Comparison of ENCODE assay signal across 10 mouse cellular contexts in genomic region chr1:37491672-37492071, GRCm38 (mm10). TPM values are rescaled to one million over a fixed set of nuclear protein-coding genes. Genes with fewer than 3 reads are reported as not detected.
A peak's percentile ranks its signal among the peaks of the same experiment; 100 is the strongest.
DNase-seq lines count a peak whose midpoint lies in the region; ATAC-seq lines count a peak whose summit lies in the region.
"Had no signal": no experiment of that assay in that cellular context is flagged by ENCODE, and none has a peak within 500 bp of the region (broad histone marks: within the 10 kb centered on the region; RNA-seq: fewer than 3 reads in every experiment).

No protein-coding gene starts in this region.

- DNase-seq in adrenal gland, adult 8-10 months: peak; percentile 13
- no peak for DNase-seq in adrenal gland, postnatal 10 days
- peak; percentile 35 for DNase-seq in thymus, postnatal 4 days
- DNase-seq in thymus, postnatal 14 days: no peak
- DNase-seq in gastrocnemius, postnatal 10 days: no peak
- DNase-seq in cerebellum, postnatal 25 days: no peak
- no peak for DNase-seq in cerebellum, postnatal 4 days (ENCODE audit: low spot score in 2 of 2)
- DNase-seq: kidney, postnatal 4 days had no signal

- ATAC-seq in megakaryocyte, adult 5-6 weeks (ENCODE audit: poor library complexity, severe bottlenecking): peak; percentile 87
- ATAC-seq: forebrain, embryonic 14.5 days had no signal

RNA-seq across cellular contexts. Expression of gene Mgat4a, which starts 49.1 kb away (rescaled TPM):
- total RNA-seq in adrenal gland, adult 8-10 months (2022): 1 to 10 TPM; 7.2 to 8.2 (median 8.0) TPM
- total RNA-seq in adrenal gland, postnatal 10 days (2021): 10 to 100 TPM in 1 of 2 experiments, 1 to 10 TPM in 1; 9.7 to 11.4 TPM
- 3.5 and 5.1 TPM in 2 replicates for total RNA-seq in megakaryocyte, adult 5-6 weeks (2015)
- 5.5 and 6.9 TPM in 2 replicates for total RNA-seq in megakaryocyte, adult 5-6 weeks (2017)
- 1 to 10 TPM; 7.5 to 9.5 TPM for total RNA-seq in gastrocnemius, postnatal 10 days (2021)

Comparison
In these comparisons a context has a peak if more than half of its experiments do, and no peak if none do; other contexts are left out.
1. DNase-seq: peak in adrenal gland, adult 8-10 months (single experiment) and thymus, postnatal 4 days (single experiment); none in adrenal gland, postnatal 10 days (single experiment), thymus, postnatal 14 days (single experiment), gastrocnemius, postnatal 10 days (single experiment), cerebellum, postnatal 25 days (0 of 2) and cerebellum, postnatal 4 days (0 of 2).